Mouse (Mus musculus) cerebellum, postnatal 4 days (tissue): Measurements from ENCODE around the gene Cmah.

Experiments
- DNase-seq, 2 experiments: peaks; one replicate each; pipeline ENCODE4 v3.0.0; 2022; ENCODE audit warnings: low spot score in 2 of 2, mixed read lengths in 1 of 2

Gene Cmah

GRCm38 (mm10) chr13:24327201-24327600 lies at the start of gene Cmah:
Gene Cmah, plus strand, starts transcription at chr13:24327404.
- DNase-seq = no peak

- DNase-seq = no peak
Observed at GRCm38 (mm10) chr13:24279407-24279761, 47.8 kb upstream of the Cmah start.

GRCm38 (mm10) chr13:24279762-24280438 lies 47.3 kb upstream of the Cmah start:
- peak in 1 of 2 experiments; percentile 19 for DNase-seq

GRCm38 (mm10) chr13:24280439-24281431 lies 46.5 kb upstream of the Cmah start, which contains the start of gene Carmil1:
Gene Carmil1, minus strand, starts transcription at chr13:24280795.
- DNase-seq = peak; percentile 62 to 82

GRCm38 (mm10) chr13:24287381-24287780 lies 39.8 kb upstream of the Cmah start:
- DNase-seq = no peak

GRCm38 (mm10) chr13:24297252-24297651 lies 30.0 kb upstream of the Cmah start:
- peak in 1 of 2 experiments; percentile 56 for DNase-seq

GRCm38 (mm10) chr13:24305486-24305885 lies 21.7 kb upstream of the Cmah start:
- DNase-seq = no peak

- DNase-seq = no peak
Observed at GRCm38 (mm10) chr13:24306248-24306647, 21.0 kb upstream of the Cmah start.

- no peak for DNase-seq
Observed at GRCm38 (mm10) chr13:24311011-24311940, 15.9 kb upstream of the Cmah start.

- DNase-seq = no peak
Observed at GRCm38 (mm10) chr13:24316563-24316962, 10.6 kb upstream of the Cmah start.

- peak in 1 of 2 experiments; percentile 18 for DNase-seq
Observed at GRCm38 (mm10) chr13:24318618-24319017, 8.6 kb upstream of the Cmah start.

- no peak for DNase-seq
Observed at GRCm38 (mm10) chr13:24321313-24321712, 5.9 kb upstream of the Cmah start.

GRCm38 (mm10) chr13:24328036-24328817 lies 1.0 kb downstream of the Cmah start:
- DNase-seq = no peak

- no peak for DNase-seq
Observed at GRCm38 (mm10) chr13:24330128-24330527, 2.9 kb downstream of the Cmah start.

- DNase-seq = no peak
Observed at GRCm38 (mm10) chr13:24330836-24331523, 3.8 kb downstream of the Cmah start.

GRCm38 (mm10) chr13:24332537-24332936 lies 5.3 kb downstream of the Cmah start:
- no peak for DNase-seq

GRCm38 (mm10) chr13:24336818-24337217 lies 9.6 kb downstream of the Cmah start:
- DNase-seq = no peak

GRCm38 (mm10) chr13:24337874-24338273 lies 10.7 kb downstream of the Cmah start:
- no peak for DNase-seq

GRCm38 (mm10) chr13:24338343-24338861 lies 11.2 kb downstream of the Cmah start:
- no peak for DNase-seq

GRCm38 (mm10) chr13:24339907-24340306 lies 12.7 kb downstream of the Cmah start:
- DNase-seq = no peak
